Mouse (Mus musculus) urinary bladder, postnatal 36 days (tissue): Measurements from ENCODE around the gene Gng12.

ENCODE experiments used
- DNase-seq, 2 experiments: peaks; one replicate each; pipeline ENCODE4 v3.0.0; 2022; ENCODE audit warnings: low spot score in 2 of 2, mixed read lengths in 1 of 2

Gng12 gene

GRCm38 (mm10) chr6:67050063-67050462 is 153.9 kb downstream of the Gng12 start:
- no peak for DNase-seq

GRCm38 (mm10) chr6:67056108-67056888 is 160.1 kb downstream of the Gng12 start:
- DNase-seq = no peak

GRCm38 (mm10) chr6:67056889-67057564 is 160.8 kb downstream of the Gng12 start:
- no peak for DNase-seq

- no peak for DNase-seq
Observed at GRCm38 (mm10) chr6:67057574-67057973, 161.4 kb downstream of the Gng12 start.

GRCm38 (mm10) chr6:67057991-67058696 is 161.9 kb downstream of the Gng12 start:
- DNase-seq = no peak

GRCm38 (mm10) chr6:67060057-67060456 is 163.9 kb downstream of the Gng12 start:
- DNase-seq = no peak

GRCm38 (mm10) chr6:67069219-67069762 is 173.1 kb downstream of the Gng12 start:
- DNase-seq = peak in 1 of 2 experiments; percentile 23

- DNase-seq = peak in 1 of 2 experiments; percentile 31
Observed at GRCm38 (mm10) chr6:67069800-67070315, 173.7 kb downstream of the Gng12 start.
